Mouse (Mus musculus) ES-E14 (cell line): ENCODE data around the gene Fibin. TPM values are rescaled to one million over a fixed set of nuclear protein-coding genes. Genes with fewer than 3 reads are reported as not detected.

Experiments used
- DNase-seq: peaks from one replicate; pipeline ENCODE4 v3.0.0-alpha.2; 2013; ENCODE audit warnings: low read depth, low spot score
- H3K27ac ChIP-seq: 2 replicates; pipeline ENCODE4 v1.5.1; 2012; ENCODE audit warnings: low read depth, mild to moderate bottlenecking, low read length, moderate library complexity, mixed read lengths; ENCODE audit not compliant: poor library complexity, insufficient read depth, severe bottlenecking
- H3K36me3 ChIP-seq: 2 replicates; pipeline ENCODE4 v1.6.1; 2012; ENCODE audit warnings: mild to moderate bottlenecking, low read length, moderate library complexity, mixed read lengths; ENCODE audit not compliant: control insufficient read depth, poor library complexity, insufficient read depth, severe bottlenecking
- H3K4me1 ChIP-seq, 2 experiments: fragments of 150-350 bp in 1 of 2; sonication (generic) in 1 of 2; 2 replicates each; pipeline ENCODE4 v1.6.1; 2012; ENCODE audit warnings: low read length in 2 of 2, mild to moderate bottlenecking in 1 of 2, mixed read lengths in 1 of 2; ENCODE audit not compliant: control insufficient read depth in 2 of 2, insufficient read depth in 2 of 2, poor library complexity in 1 of 2
- H3K4me3 ChIP-seq, 2 experiments: fragments of 150-350 bp in 1 of 2; sonication (generic) in 1 of 2; 2 replicates each; pipeline ENCODE4 v1.5.1; 2012; ENCODE audit warnings: low read length in 2 of 2, low read depth in 1 of 2, mild to moderate bottlenecking in 1 of 2, mixed read lengths in 1 of 2; ENCODE audit not compliant: insufficient read depth in 1 of 2, poor library complexity in 1 of 2, severe bottlenecking in 1 of 2
- H3K9ac ChIP-seq: 2 replicates; pipeline ENCODE4 v1.6.1; 2012; ENCODE audit warnings: low read depth, mild to moderate bottlenecking, low read length, mixed read lengths; ENCODE audit not compliant: poor library complexity, insufficient read depth, severe bottlenecking
- H3K9me3 ChIP-seq: fragments of 150-350 bp; sonication (generic); 2 replicates; pipeline ENCODE4 v1.6.1; 2012; ENCODE audit warnings: low read depth, mild to moderate bottlenecking, low read length; ENCODE audit not compliant: control insufficient read depth, insufficient read depth
- CHD2 ChIP-seq: IDR thresholded peaks from 2 replicates; pipeline ENCODE4 v1.6.1; 2014; ENCODE audit warnings: mild to moderate bottlenecking, low read depth, low read length, inconsistent platforms
- HCFC1 ChIP-seq: IDR thresholded peaks from 2 replicates; pipeline ENCODE4 v1.6.1; 2012; ENCODE audit warnings: low read length, inconsistent platforms, borderline replicate concordance; ENCODE audit not compliant: insufficient read depth
- MAFK ChIP-seq: IDR thresholded peaks from 2 replicates; pipeline ENCODE4 v1.6.1; 2014; ENCODE audit warnings: mild to moderate bottlenecking, low read depth, low read length, inconsistent platforms; ENCODE audit not compliant: insufficient read depth
- ZC3H11A ChIP-seq: IDR thresholded peaks from 2 replicates; pipeline ENCODE4 v1.6.1; 2012; ENCODE audit warnings: low read depth, mild to moderate bottlenecking, inconsistent platforms, low read length, borderline replicate concordance
- ZNF384 ChIP-seq: IDR thresholded peaks from 2 replicates; pipeline ENCODE4 v1.6.1; 2012; ENCODE audit warnings: low read depth, low read length, inconsistent platforms
- in situ Hi-C, 2 experiments: fragments of 600-800 bp; cut with MboI; formaldehyde crosslinking; loops; one replicate each; pipeline ENCODE4 v1.15.1; 2025; ENCODE audit warnings: low sequenced_read_pairs in 2 of 2, inconsistent platforms in 1 of 2; ENCODE audit not compliant: unreplicated experiment in 2 of 2
- total RNA-seq: library from RNA; depleted of rRNA; stranded (reverse); fragments of 300-350 nt; gene quantifications from 2 replicates; pipeline ENCODE4 v1.2.3, GENCODE M21; 2012; rRNA removed

Fibin gene
- total RNA-seq, 1 experiment, result not detected

- H3K4me1 ChIP-seq, result no peaks in the 10 kb centered on the region
- H3K4me3 ChIP-seq, result no peak overlapping the region
- no peak for TF ChIP-seq MAFK
- TF ChIP-seq ZNF384, result no peak
- no peak for TF ChIP-seq ZC3H11A
- no peak for TF ChIP-seq CHD2
- TF ChIP-seq HCFC1, result no peak
- H3K27ac ChIP-seq, result no peak overlapping the region
- in situ Hi-C loops, result no loop called here
- no peak for DNase-seq
- no peaks in the 10 kb centered on the region for H3K36me3 ChIP-seq
- H3K9ac ChIP-seq, result no peak overlapping the region
- no peaks in the 10 kb centered on the region for H3K9me3 ChIP-seq
Observed at GRCm38 (mm10) chr2:110316116-110316883, 46.7 kb downstream of the Fibin start.

- Histone ChIP-seq H3K9ac (no peak within 1 kb of the TSS), H3K9me3 (no peaks in the 10 kb centered on the region), H3K27ac (no peak within 1 kb of the TSS), H3K4me3 (no peak within 1 kb of the TSS), H3K4me1 (no peaks in the 10 kb centered on the region), H3K36me3 (no peaks in the 10 kb centered on the region)
- DNase-seq, result no peak
- TF ChIP-seq HCFC1 (no peak), ZNF384 (no peak), MAFK (no peak), ZC3H11A (no peak), CHD2 (no peak)
- in situ Hi-C loops, result no loop called here
Observed at GRCm38 (mm10) chr2:110314509-110315155, 48.4 kb downstream of the Fibin start, which contains the start of gene Bbox1. Gene Bbox1, minus strand, starts transcription at chr2:110314560.

GRCm38 (mm10) chr2:110314074-110314473 lies 48.9 kb downstream of the Fibin start:
- TF ChIP-seq MAFK (no peak), CHD2 (no peak), ZNF384 (no peak), ZC3H11A (no peak), HCFC1 (no peak)
- in situ Hi-C loops, result no loop called here
- H3K27ac ChIP-seq, result no peak overlapping the region

GRCm38 (mm10) chr2:110313305-110313824 lies 49.6 kb downstream of the Fibin start:
- no peaks in the 10 kb centered on the region for H3K9me3 ChIP-seq
- in situ Hi-C loops, result no loop called here
- no peaks in the 10 kb centered on the region for H3K36me3 ChIP-seq
- H3K4me1 ChIP-seq, result no peaks in the 10 kb centered on the region
- no peak overlapping the region for H3K4me3 ChIP-seq
- TF ChIP-seq ZNF384, result no peak
- no peak for TF ChIP-seq CHD2
- TF ChIP-seq MAFK, result no peak
- no peak for TF ChIP-seq ZC3H11A
- TF ChIP-seq HCFC1, result no peak
- DNase-seq, result no peak
- H3K27ac ChIP-seq, result no peak overlapping the region
- no peak overlapping the region for H3K9ac ChIP-seq

More at GRCm38 (mm10) chr2:110314074-110314473, 48.9 kb downstream of the Fibin start:
- no peak overlapping the region for H3K9ac ChIP-seq
- DNase-seq, result no peak
- H3K9me3 ChIP-seq, result no peaks in the 10 kb centered on the region
- no peaks in the 10 kb centered on the region for H3K4me1 ChIP-seq
- no peak overlapping the region for H3K4me3 ChIP-seq
- H3K36me3 ChIP-seq, result no peaks in the 10 kb centered on the region

Other genes starting within 250 kb of the Fibin start
- gene Bbox1, start 48.6 kb downstream of the Fibin start, total RNA-seq, result not detected in 2 replicates
- not detected in 2 replicates for gene Slc5a12, start 234.1 kb upstream of the Fibin start, total RNA-seq